Mouse (Mus musculus) heart, embryonic 14.5 days (tissue): Measurements from ENCODE around the gene Ermard. TPM values are rescaled to one million over a fixed set of nuclear protein-coding genes. Genes with fewer than 3 reads are reported as not detected.
A peak's percentile ranks its signal among the peaks of the same experiment; 100 is the strongest.

Experiments used
- ATAC-seq: fragments of 200-750 bp; cut with Nextera tagmentation; 2 replicates; pipeline ENCODE4 v1.8.0; 2017; ENCODE audit warnings: low read depth, moderate TSS enrichment; ENCODE audit not compliant: insufficient number of reproducible peaks, insufficient read depth, low FRiP score
- H3K27ac ChIP-seq, 2 experiments: fragments of 200-500 bp in 1 of 2; fragments of 300-500 bp in 1 of 2; sonication (generic) in 1 of 2; replicated peaks in 1 of 2; 2 replicates each; pipeline ENCODE4 v1.5.1; 2012 to 2014; ENCODE audit warnings: low read depth in 2 of 2, low read length in 2 of 2, control low read depth in 1 of 2, mild to moderate bottlenecking in 1 of 2, mixed read lengths in 1 of 2; ENCODE audit not compliant: control insufficient read depth in 1 of 2, insufficient read depth in 1 of 2
- H3K27me3 ChIP-seq: fragments of 300-500 bp; sonication (generic); 2 replicates; pipeline ENCODE4 v1.6.1; 2014; ENCODE audit warnings: mild to moderate bottlenecking, low read length, control low read depth; ENCODE audit not compliant: control insufficient read depth, insufficient read depth
- H3K36me3 ChIP-seq: fragments of 300-500 bp; sonication (generic); 2 replicates; pipeline ENCODE4 v1.6.1; 2014; ENCODE audit warnings: mild to moderate bottlenecking, control low read depth, low read length, mixed read lengths; ENCODE audit not compliant: control insufficient read depth, insufficient read depth
- H3K4me1 ChIP-seq, 2 experiments: fragments of 200-500 bp in 1 of 2; fragments of 300-500 bp in 1 of 2; sonication (generic) in 1 of 2; 2 replicates each; pipeline ENCODE4 v1.6.1; 2012 to 2014; ENCODE audit warnings: low read length in 2 of 2, control low read depth in 1 of 2, mixed read lengths in 1 of 2; ENCODE audit not compliant: control insufficient read depth in 2 of 2, insufficient read depth in 2 of 2
- H3K4me2 ChIP-seq: fragments of 300-500 bp; sonication (generic); 2 replicates; pipeline ENCODE4 v1.6.1; 2014; ENCODE audit warnings: mild to moderate bottlenecking, low read length
- H3K4me3 ChIP-seq, 2 experiments: fragments of 200-500 bp in 1 of 2; fragments of 300-500 bp in 1 of 2; sonication (generic) in 1 of 2; 2 replicates each; pipeline ENCODE4 v1.5.1; 2012 to 2014; ENCODE audit warnings: low read length in 2 of 2, mild to moderate bottlenecking in 2 of 2, control low read depth in 1 of 2, low read depth in 1 of 2, moderate library complexity in 1 of 2; ENCODE audit not compliant: control insufficient read depth in 1 of 2, insufficient read depth in 1 of 2
- H3K9ac ChIP-seq: fragments of 300-500 bp; sonication (generic); 2 replicates; pipeline ENCODE4 v1.6.1; 2014; ENCODE audit warnings: mild to moderate bottlenecking, low read length
- H3K9me3 ChIP-seq: fragments of 300-500 bp; sonication (generic); 2 replicates; pipeline ENCODE4 v1.6.1; 2016; ENCODE audit warnings: low read length, control low read depth; ENCODE audit not compliant: control insufficient read depth
- WGBS: fragments of 180-500 bp; shearing (Covaris S2); extraction: QIAGEN DNeasy Blood & Tissue Kit; methylation state at CpG from one replicate; pipeline ENCODE4 v1.1.7; 2014; 5-methylcytosine and 5-hydroxymethylcytosine counted together
- polyA plus RNA-seq: library from polyadenylated mRNA; unstranded; fragments of >200 nt; fragmentation: Nextera tagmentation; extraction: Ambion mirVana; gene quantifications from 2 replicates; pipeline ENCODE4 v1.2.1, GENCODE M21; 2014

Ermard gene
- polyA plus RNA-seq, 1 experiment from 2014 or later = 61.6 TPM

- H3K27me3 ChIP-seq = peaks cover 30% of the 10 kb centered on the region
Observed at GRCm38 (mm10) chr17:15065391-15066024, 24.5 kb downstream of the Ermard start.

DNA sequence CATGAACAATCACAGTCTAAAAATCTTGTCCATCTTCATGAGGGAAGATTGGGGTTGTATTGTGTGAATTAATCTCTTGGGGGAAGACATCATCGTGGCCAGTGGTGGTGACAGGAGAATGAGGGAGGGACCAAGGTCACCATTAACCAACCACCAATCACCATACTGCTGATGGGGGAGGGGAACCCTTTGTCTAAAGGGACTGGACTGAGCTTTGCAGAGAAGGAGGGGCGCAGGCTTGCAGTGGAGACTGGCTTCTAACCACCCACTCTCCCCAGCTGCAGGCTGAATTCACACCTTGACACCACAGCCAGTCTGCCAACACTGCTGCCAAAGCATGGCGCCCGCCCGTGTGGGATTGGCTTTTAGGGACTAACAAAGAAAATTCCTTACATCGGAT lies 25.1 kb downstream of the Ermard start:
- peaks cover 17% of the 10 kb centered on the region for H3K36me3 ChIP-seq
- no peaks in the 10 kb centered on the region for H3K9me3 ChIP-seq
- WGBS = 54% methylated on average over 6 of the region's 6 CpGs
- H3K9ac ChIP-seq = no peak overlapping the region
- H3K27me3 ChIP-seq = peaks cover 30% of the 10 kb centered on the region
- no peak overlapping the region for H3K4me3 ChIP-seq
- no peak for ATAC-seq
- peak overlapping the region; percentile 21; the same call in 1 of the 2 replicates for H3K4me2 ChIP-seq
- H3K4me1 ChIP-seq = peaks cover 13 to 22% of the 10 kb centered on the region in 2 experiments
- no peak overlapping the region for H3K27ac ChIP-seq

More at GRCm38 (mm10) chr17:15065391-15066024, 24.5 kb downstream of the Ermard start:
- no peaks in the 10 kb centered on the region for H3K9me3 ChIP-seq
- no peak overlapping the region for H3K4me3 ChIP-seq
- H3K27ac ChIP-seq = no peak overlapping the region
- H3K4me1 ChIP-seq = peaks cover 13 to 22% of the 10 kb centered on the region in 2 experiments
- peak overlapping the region; percentile 21; the same call in 1 of the 2 replicates for H3K4me2 ChIP-seq
- no peak for ATAC-seq
- WGBS = 39% methylated on average over 13 of the region's 13 CpGs
- no peak overlapping the region for H3K9ac ChIP-seq
- H3K36me3 ChIP-seq = peaks cover 17% of the 10 kb centered on the region

- 51% methylated on average over 1 of the region's 1 CpGs for WGBS
- Histone ChIP-seq H3K9ac (no peak overlapping the region), H3K4me2 (no peak overlapping the region), H3K36me3 (peaks cover 12% of the 10 kb centered on the region), H3K4me3 (no peak overlapping the region), H3K27me3 (peaks cover 25% of the 10 kb centered on the region), H3K4me1 (peaks cover 13 to 22% of the 10 kb centered on the region in 2 experiments), H3K27ac (no peak overlapping the region), H3K9me3 (no peaks in the 10 kb centered on the region)
- no peak for ATAC-seq
Observed at GRCm38 (mm10) chr17:15066911-15067310, 25.9 kb downstream of the Ermard start.

DNA sequence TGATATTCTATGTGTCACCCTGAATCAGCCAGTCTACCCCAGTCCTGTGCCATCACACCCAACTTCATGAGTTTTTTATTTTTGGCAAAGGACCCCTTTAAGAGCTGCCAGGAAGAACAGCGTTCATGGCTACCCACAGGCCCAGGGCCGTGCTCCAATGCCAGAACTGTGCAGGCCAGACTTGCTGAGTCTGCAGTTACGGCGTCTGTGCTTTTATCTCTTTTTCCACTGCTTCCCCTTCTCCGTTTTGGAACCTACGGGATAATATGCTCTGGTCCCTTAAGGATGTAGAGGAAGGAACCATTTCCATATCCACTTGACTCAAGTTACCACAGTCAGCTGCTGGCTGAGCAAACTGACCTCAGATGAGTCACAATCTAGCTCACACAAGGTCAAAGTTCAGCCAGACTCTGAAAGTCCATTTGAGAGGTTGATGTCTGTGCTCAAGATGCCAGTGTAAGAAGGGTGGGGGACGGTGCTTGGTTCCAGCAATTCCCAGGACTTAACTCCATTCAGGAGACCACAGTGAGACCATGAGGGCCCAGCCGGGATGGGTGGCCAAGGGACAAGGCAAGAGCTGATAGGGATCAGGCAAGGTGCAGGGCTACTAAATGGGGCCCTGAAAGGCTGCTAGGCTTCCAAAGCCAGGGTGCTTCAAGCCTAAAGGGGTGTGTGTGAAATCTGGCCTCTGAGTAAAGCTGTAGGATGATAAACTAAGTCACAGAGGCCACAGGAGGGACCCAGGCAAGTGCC lies 27.2 kb downstream of the Ermard start:
- no peaks in the 10 kb centered on the region for H3K9me3 ChIP-seq
- peaks cover 13 to 22% of the 10 kb centered on the region in 2 experiments for H3K4me1 ChIP-seq
- H3K4me3 ChIP-seq = no peak overlapping the region
- H3K27me3 ChIP-seq = peaks cover 13% of the 10 kb centered on the region
- H3K27ac ChIP-seq = peak overlapping the region in 1 of 2 experiments; percentile 41; a peak in 1 of 4 replicates
- WGBS = 49% methylated on average over 8 of the region's 8 CpGs
- peaks cover 7% of the 10 kb centered on the region for H3K36me3 ChIP-seq
- no peak; the same call in none of the 2 replicates for ATAC-seq
- H3K9ac ChIP-seq = no peak overlapping the region
- no peak overlapping the region for H3K4me2 ChIP-seq

DNA sequence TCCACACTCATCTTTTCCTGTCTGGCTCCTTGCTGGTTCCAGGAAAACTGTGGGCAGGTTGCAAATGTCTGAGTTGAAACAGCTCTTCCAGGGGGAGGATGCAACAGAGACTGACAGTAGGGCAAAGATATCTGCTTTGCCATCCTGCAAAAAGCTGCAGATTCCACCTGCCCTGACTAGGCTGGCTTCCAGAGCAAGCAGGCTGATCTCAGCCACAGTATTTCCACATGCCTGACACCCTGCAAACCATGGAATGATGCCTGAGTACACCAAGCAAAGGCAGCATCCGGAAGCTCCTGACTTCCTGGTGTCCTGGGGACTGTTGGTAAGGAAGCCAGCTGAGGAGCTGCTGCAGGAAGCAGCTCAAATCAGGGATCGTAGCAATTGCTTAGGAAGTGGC lies 28.1 kb downstream of the Ermard start:
- ATAC-seq = no peak
- no peak overlapping the region for H3K9ac ChIP-seq
- H3K4me1 ChIP-seq = peaks cover 13 to 22% of the 10 kb centered on the region in 2 experiments
- WGBS = 52% methylated on average over 2 of the region's 2 CpGs
- H3K4me2 ChIP-seq = no peak overlapping the region
- H3K4me3 ChIP-seq = no peak overlapping the region
- H3K36me3 ChIP-seq = no peaks in the 10 kb centered on the region
- H3K27me3 ChIP-seq = 0 out of 2 replicates have a peak, but pooled peaks cover 4% of the 10 kb centered on the region
- no peak overlapping the region; a peak in 2 of 4 replicates for H3K27ac ChIP-seq
- no peaks in the 10 kb centered on the region for H3K9me3 ChIP-seq

DNA sequence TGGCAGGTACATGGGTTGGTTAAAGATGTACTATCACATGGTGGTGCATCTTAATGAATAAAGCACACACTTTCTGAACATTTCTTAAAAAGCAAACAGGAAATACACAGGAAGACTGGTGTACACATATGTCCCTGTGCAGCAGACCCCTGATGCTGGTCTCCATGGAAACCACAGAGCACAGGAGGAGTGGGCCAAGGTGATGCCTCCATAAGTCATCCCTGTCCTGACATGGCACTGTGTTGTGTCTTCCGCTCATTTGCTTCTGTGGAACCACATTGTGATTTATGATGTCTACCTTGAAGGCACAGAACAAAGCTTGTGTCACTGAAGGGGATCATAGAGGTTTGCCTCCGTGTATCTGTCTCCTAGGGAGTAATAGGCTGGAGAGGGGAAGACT lies 31.2 kb downstream of the Ermard start:
- WGBS = 92% methylated on average over 2 of the region's 2 CpGs

GRCm38 (mm10) chr17:15075033-15075432 lies 34.0 kb downstream of the Ermard start:
- H3K4me3 ChIP-seq = no peak overlapping the region
- 68% methylated on average over 8 of the region's 8 CpGs for WGBS
- H3K9ac ChIP-seq = no peak overlapping the region
- no peak overlapping the region for H3K4me2 ChIP-seq
- no peaks in the 10 kb centered on the region for H3K27me3 ChIP-seq
- no peaks in the 10 kb centered on the region for H3K4me1 ChIP-seq
- no peak overlapping the region for H3K27ac ChIP-seq
- no peaks in the 10 kb centered on the region for H3K9me3 ChIP-seq
- H3K36me3 ChIP-seq = no peaks in the 10 kb centered on the region
- ATAC-seq = no peak

More for the DNA sequence above, 31.2 kb downstream of the Ermard start:
- no peak for ATAC-seq
- Histone ChIP-seq H3K4me2 (no peak overlapping the region), H3K9ac (no peak overlapping the region), H3K36me3 (no peaks in the 10 kb centered on the region), H3K9me3 (no peaks in the 10 kb centered on the region), H3K4me1 (peaks cover 5 to 10% of the 10 kb centered on the region in 2 experiments), H3K4me3 (no peak overlapping the region), H3K27me3 (no peaks in the 10 kb centered on the region), H3K27ac (no peak overlapping the region)
